Mouse (Mus musculus): Measurements from ENCODE around the gene Siae.
A peak's percentile ranks its signal among the peaks of the same experiment; 100 is the strongest.

The Siae gene

DNA sequence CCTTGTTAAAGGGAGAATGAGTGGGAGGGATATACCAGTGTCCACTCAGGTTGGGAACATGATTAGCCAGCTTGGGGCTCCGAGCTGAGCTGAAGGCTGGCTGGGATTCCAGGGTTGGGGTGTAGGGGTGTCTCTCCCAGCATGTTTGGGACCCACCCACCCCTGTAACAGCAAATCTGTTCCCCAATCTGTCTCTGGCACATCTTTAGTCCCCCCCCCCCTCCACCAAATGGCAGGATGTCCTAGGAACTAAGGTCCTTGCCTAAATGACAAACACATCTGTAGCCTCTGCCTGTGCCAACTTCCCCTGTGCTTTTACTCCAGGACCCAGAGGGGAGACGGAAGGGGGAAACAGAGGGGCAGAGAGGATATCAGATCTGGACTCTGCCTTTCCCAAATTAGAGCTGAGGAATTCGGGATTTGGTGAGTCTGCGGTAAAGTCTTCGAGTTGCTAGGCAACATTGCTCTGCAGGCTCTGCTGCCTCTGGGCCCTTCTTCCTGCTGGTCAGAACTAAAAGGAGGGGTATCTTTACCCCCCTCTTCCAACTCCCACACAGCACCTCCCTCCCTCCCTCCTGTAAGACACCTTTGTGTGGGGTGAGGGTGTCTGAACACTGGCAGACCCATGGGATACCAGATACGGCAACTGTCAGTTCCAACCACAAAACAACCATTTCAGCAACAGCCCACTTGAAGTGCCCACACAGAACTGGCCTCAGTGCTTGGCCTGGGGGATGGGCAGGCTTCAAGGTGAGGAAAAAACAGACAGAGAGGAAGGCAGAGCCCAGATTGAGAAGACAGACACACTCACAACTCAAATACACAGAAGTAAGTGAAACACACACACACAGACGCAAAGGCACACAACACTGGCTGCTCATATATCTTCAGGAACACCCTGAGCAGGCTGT lies at the start of gene Siae:
TSS of gene Siae (plus strand) at position 861 of the 911 bp plus-strand sequence.
- peak; percentile 17 for DNase-seq

DNA sequence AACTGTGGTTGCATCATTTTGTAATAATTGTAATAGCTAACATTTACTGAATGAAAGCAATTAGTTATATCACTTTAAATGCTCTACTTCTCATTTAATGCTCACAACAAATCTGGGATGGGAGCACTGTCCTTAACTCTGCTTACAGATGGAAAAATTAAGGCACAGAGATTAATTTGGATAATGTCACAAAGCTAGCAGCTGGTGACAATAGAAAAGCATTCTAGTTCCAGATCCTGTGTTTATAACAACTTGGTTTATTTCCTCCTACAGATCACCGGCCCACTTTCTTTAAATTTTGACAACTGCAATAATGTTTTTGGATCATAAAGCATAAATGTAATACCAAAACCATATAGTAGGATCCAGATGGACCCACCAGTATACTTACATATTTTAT lies 49.5 kb upstream of the Siae start:
- DNase-seq, result no peak

DNA sequence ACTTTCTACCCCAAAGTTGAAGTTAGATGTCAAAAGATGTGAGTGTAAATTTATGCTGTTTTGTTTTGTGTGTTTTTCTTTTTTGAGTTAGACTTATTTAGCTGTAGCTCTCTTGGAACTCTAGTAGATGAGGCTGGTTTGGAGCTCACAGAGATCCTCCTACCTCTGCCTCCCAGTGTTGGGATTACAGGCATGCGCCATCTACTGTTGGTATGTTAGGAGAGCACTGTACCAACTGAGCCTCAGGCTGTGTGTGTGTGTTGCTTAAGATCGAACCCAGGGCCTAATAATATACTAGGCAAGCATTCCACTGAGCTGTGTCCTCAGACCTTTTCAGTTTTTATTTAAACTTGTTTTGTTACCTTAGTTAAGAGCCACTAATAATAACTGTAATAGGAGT lies 43.4 kb upstream of the Siae start:
- no peak for DNase-seq

DNA sequence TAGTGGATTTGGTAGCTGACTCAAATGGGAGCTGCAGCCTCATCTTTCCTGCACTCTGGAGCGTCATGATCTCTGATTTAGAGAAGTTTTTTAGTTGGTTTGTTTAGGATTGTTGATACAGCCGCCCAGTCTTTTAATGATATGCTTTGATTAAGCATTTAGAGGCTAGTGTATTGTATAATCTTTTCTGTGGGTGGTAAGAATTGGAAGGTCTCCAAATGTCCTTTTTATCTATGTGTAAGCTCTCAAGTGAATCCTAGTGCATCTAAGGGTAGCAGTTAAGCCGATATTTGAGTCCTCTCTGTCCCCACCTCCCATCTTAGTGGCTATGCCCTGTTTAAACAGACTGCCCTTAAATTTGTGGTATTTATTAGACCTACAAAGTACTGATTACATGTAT lies 41.0 kb upstream of the Siae start:
- no peak for DNase-seq

DNA sequence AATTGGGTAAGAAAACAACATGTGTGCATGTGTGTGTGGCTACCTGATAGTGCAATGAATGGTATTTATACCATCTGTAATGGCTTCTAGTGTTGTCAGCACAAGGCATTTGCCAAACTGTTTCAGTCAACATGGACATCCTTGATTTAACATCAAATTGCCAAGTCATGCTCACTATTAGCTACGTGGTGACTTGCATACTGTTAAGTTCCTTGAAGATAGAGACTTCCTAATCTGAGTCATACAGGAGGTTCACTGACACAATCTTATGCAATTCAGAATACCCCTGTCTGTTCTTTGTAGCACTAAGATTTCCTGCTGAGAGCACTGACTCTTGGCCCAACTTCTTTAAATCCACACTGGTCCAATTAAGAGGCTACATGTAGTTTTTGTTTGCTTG lies 38.0 kb upstream of the Siae start:
- no peak for DNase-seq

DNA sequence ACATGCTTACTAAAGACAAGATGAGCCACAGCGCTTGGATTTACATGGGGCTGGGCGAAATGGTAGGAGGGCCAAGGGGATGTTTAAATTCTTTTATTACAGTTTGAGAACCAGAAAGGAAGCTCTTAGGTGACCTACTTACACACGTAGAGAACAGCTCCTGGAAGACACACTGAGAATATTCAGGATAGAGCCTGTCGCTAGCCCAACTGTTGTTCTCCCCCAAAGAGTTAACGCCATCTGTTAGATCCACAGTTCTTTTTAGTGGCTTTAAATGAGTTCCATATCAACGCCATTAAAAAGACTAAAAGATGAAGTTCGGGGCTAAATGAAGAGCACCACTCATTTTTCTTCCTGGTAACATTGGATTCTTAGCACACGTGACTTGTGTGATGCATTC lies 36.5 kb upstream of the Siae start:
- no peak for DNase-seq

DNA sequence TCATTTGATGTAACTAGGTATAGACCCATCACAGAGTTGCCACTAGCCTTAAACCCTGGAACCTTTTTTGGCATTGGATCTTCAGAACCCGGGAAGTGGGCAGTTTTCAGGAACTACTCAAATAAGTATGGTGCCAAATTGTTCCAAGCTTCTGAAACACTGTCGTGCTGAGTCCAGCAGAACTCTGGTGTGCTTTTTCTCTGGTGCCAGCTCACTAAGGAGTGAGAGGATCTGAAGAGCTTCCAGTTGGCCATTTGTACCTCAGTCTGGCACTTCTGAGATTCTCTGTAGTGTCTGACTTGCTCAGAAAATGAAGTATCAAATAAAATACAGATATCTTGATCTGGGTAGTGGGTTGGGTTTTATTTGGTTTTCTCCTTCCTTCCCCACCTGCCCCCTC lies 35.5 kb upstream of the Siae start:
- no peak for DNase-seq

DNA sequence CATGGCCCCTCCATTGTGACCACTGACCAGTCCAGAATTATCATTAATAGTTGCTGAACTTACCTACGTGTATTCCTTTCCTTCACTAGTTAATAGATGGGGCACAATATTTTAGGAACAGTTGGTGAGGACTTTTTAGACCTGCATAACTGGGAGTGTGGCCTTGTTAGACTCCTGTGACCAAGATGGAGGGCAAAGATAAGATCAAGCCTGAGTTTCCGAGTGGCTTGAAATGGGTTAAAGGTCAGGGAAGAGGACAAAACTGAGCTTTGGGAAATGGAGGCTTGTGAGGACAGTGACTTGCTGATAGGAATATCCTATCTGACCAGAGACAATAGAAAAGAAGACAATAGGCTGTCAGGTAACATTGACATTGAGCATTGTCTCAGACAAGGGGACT lies 30.0 kb upstream of the Siae start:
- DNase-seq, result no peak

DNA sequence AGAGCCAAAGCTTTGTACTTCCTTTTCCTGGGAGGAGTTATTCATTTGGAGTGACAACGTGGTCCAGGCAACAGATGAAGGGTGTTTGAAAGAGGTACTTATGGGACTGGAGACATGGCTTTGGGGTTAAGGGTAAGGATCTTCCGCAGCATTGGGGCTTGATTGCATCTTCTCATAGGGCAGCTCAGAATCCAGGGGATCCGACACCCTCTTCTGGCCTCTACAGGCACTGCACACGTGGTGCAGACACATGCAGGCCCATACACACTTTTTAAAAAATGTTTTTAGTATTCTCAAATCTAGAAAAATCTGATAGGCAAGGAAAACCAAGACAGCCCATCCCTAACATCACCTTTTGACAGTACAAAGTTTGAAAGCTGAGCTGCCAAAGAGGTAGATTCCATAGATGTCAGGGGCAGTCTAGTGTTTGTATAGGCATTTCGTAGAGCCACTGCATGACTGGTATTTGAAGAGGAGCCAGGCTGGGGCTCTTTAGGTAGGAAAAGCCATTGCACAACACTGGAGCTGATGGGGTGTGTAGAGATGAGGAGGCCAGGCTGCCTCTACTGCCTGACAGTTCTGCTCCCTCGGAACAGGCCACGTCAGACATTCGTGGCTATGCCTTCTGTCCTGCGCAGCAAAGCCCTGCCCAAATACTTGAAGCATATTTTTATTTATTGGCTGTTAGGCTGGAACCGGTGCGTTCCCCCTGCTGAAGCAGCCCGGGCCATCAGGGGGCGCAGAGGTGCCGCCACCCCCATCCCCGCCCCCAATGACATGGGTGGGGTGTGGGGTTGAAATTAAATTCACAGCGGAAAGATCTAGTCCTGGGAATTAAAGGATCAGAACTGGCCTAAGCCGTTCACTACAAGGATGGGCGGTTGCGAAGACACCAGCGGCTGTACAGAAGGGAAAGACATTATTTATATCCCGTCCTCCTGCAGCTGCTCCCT lies 28.8 kb upstream of the Siae start:
- DNase-seq, result peak; percentile 26

DNA sequence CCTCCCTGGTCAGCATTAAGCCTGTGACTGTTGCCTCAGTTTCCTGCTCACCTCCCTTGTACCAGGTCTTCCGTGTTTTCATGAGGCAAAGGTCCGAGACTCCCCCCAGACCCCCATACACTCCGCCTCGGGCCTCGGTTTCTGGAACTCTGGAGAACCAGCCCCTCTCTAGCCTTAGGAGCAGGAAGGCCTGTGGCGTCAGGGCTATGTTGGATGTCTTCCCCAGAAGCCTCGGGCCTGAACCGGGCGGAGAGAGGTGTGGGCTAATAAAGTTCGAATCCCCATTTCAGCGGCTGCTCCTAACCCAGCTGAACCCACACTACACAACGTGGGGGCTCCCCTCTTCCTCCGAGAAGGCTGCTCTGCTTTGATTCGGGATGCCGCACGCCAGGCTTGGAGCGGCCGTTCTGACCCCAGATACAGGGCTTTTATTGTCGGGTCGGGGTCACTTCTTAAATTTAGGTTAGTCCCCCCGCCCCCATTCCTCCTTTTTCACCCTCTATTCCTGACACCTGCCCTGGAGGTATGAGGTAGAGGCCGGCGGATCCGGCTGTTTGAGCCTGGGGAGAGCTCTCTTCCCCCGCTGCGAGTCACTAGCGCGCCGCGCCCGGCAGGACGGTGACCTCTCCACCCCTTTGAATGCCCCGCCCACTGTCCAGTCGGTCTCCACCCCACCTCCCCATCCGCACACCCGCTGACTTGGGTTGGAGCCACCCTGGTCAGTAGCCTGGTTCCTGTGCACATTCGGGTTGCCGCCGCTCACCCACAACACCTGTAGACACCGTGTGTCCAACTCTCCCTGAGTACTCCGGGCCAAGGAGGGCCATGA lies 27.9 kb upstream of the Siae start, which contains the start of gene Esam:
TSS of gene Esam (plus strand) at position 683 of the 829 bp plus-strand sequence.
- DNase-seq, result peak; percentile 49

DNA sequence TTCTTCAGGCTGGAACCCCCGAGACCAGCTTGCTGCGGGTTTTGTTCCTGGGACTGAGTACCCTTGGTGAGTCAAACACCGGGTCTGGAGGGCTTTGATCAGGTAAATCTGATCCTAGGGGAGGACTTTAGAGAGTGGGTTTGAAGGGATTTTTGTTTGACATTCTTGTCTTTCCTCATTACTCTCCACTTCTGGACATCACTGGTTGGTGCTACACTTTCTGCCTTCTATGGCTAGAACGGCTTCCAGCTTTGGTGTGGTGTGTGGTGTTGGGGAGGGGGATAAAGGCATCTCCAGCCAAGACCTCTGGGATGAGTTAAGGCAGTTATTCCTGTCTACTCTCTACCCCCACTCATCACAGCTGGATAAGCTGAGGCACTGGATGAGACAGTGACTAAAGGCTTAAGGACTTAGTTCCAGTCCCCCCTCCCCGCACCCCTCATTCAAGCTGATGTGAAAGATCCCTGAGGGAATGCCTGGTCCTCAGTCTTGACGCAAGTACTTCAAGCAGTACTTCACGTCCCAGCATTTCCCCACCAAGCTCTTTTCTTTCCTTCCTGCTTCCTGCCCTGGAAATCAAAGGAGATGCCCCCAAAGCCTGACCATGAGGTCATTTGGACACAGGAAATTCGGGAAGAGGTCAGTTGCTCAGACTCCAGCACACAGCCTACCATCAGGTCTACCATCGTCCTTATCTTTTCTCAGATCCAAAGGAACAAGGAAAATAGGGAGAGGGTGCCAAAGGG lies 27.1 kb upstream of the Siae start:
- no peak for DNase-seq

DNA sequence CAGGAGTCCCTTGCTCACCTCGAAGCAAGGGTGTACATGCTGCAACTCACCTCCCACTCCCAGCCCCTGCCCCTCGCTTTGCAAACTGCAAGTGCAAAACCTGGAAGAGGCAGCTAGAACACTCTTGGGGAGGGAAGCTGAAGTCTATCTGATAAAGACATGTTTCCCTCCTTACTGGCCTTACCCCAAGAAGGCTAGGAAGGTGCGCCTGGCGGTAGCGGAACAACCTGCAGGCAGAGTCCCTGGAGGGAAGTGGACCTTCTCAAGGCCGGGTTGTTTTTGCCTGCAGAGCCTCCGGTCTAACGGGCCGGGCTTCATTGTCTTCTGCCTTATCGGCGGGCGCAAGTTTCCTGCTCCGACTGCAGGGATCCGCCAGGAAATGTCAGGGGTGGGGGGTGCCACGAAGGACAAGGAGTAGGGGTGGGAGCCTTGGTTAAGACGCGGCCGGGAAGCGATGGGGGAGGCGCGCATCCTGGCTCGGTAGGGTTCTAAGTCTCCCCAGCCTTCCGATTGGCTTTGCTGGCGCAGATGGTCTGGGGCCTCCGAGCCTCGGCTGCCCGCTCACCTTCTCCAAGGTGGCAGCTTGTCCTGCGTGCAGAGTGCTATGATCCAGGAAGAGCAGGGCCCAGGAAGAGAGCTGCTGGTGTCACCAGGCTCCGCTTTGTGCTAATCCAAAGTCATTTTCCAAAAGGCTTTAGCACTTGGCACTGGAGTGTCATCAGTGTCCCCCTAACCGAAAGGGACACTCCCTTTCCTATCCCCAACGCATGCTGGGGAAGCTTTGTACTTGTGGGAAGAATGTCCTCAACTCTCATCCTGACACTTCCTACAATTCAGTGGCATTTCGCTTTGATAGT lies 25.2 kb upstream of the Siae start:
- DNase-seq, result peak; percentile 67

DNA sequence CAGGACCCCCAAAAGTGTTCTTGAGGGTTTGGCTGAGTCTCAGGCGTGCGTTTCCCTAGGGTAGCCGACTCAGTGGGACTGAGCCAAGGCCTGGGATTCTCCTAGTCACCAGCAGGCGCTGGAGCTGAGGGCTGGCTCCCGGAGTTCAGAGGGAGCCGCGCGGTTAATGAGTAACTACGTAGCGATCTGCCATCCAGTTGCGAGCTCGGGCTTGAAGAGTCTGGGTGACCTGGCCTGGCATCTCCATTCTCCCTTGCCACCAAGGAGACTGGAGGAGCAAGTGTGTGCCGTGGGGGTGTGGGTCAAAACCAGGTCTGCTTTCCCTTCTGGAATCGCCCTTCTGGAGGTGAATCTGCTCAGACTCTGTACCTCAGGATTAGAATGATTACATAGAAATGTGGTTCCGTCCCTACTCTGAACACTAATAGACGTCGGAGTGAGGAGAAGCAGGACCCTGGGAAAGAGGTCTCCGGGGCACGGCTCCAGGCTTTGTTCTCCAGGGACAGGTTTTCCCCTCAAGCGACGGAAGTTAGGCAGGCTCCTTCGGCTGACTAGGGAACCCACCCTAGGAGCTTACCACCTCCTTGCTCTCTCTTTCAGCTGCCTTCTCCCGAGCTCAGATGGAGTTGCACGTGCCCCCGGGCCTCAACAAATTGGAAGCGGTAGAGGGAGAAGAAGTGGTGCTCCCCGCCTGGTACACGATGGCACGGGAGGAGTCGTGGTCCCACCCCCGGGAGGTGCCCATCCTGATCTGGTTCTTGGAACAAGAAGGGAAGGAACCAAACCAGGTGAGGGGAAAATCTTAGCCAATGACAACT lies 24.4 kb upstream of the Siae start:
- DNase-seq, result peak; percentile 81

DNA sequence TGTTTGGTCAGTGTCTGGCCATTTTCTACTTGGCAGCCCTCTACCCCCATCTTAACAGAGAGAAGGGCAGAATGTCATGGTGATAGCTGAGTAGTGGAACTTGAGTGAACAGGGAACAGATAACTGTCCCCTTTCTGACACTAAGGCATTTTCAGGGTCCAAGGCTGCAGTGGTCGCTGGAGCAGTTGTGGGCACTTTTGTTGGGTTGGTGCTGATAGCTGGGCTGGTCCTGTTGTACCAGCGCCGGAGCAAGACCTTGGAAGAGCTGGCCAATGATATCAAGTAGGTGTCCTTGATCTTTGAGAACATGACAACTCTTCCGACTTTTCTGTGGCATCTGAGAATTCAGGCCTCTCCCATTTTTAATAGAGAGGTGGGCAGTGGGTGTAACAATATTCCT lies 18.6 kb upstream of the Siae start:
- no peak for DNase-seq

DNA sequence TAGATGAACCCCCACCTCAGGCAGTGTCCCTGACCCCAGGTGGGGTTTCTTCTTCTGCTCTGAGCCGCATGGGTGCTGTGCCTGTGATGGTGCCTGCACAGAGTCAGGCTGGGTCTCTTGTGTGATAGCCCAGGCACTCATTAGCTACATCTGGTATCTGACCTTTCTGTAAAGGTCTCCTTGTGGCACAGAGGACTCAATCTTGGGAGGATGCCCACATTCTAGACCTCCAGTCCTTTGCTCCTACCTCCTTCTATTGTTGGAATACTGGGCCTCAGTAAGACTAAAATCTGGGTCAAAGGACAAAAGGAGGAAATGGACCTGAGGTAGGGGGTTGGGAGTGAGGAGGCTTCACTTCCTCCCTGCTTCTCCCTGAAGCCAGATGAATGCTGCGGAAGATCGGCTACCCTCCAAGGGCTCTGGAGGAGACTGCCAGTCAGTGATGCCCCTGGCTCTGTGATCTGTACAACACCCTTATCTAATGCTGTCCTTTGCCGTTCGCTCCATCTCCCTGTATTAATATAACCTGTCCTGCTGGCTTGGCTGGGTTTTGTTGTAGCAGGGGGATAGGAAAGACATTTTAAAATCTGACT lies 17.7 kb upstream of the Siae start:
- no peak for DNase-seq

DNA sequence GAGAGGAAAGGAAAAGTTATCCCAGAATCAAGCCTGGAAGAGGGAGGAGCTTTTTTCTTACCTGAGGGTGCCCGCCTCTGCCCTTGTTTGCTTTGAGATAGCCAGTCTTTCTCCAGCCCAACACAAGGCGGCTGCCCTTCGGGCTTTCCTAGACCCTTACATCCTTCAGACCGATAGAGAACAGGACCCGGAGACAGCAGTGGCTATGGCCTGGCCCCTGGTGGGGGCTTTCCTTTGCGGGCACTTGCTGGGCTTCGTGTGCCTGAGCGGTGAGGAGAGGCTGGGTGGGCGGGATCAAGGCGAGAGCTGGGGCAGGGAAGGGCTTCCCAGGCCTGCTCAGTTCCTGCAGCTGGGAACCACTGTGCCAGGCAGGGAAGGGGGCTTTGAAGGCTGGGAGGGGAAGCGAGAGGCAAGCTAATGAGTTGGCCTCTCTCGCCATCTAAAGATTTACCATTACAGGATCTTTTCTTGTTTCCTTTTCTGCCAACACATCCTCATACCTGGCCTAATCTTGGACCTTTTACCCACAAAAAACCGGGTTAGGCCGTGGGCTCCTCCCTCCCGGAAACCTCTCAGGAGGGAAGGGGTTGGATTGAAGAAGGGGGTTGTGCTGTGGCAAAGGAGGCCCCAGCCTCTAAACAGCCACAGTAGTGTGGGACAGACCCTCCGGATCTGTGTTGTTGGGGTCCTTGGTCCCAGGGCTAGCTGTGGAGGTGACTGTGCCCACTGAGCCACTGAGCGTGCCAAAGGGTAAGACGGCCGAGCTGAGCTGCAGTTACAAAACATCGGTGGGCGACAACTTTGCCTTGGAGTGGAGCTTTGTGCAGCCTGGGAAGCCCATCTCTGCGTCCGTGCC lies 16.1 kb upstream of the Siae start, which contains the start of gene Vsig2:
TSS of gene Vsig2 (plus strand) at position 86 of the 856 bp plus-strand sequence.
- peak; percentile 20 for DNase-seq

DNA sequence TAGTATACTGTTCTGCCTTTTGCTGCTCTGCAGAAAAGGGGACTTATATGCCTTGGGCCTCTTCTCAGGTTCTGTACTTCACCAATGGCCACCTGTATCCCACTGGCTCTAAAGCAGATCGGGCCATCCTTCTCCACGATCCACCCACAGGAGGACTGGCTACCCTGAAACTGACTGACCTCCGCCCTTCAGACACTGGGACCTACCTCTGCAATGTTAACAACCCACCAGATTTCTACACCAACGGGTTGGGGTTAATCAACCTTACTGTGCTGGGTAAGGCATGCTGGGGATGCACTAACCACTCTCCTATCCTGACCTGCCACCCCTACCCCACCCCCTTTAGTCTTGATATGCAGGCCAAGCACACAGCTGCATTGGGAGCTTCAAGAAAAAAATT lies 15.3 kb upstream of the Siae start:
- no peak for DNase-seq
